Mouse (Mus musculus) megakaryocyte, embryonic 14.5 days (primary cell): ENCODE results near the gene Tmigd3. TPM values are rescaled to one million over a fixed set of nuclear protein-coding genes. Genes with fewer than 3 reads are reported as not detected.

ENCODE experiments used
- H3K27me3 ChIP-seq: replicated peaks from 2 replicates; pipeline ENCODE3; 2012; ENCODE audit warnings: inconsistent platforms
- H3K36me3 ChIP-seq: replicated peaks from 2 replicates; pipeline ENCODE3; 2012; ENCODE audit warnings: low read length, inconsistent platforms, mixed read lengths
- H3K4me1 ChIP-seq: 2 replicates; pipeline ENCODE4 v1.6.1; 2012; ENCODE audit warnings: inconsistent platforms
- H3K4me3 ChIP-seq: replicated peaks from 2 replicates; pipeline ENCODE3; 2012; ENCODE audit warnings: moderate library complexity, mild to moderate bottlenecking, inconsistent platforms
- H3K9me3 ChIP-seq: 2 replicates; pipeline ENCODE4 v1.6.1; 2012; ENCODE audit warnings: inconsistent platforms
- FLI1 ChIP-seq: IDR thresholded peaks from 2 replicates; pipeline ENCODE4 v1.6.1; 2012; ENCODE audit warnings: low read length, inconsistent platforms, mixed read lengths
- GATA1 ChIP-seq: IDR thresholded peaks from 3 replicates; pipeline ENCODE4 v1.6.1; 2012; ENCODE audit warnings: mixed read lengths, low read length, inconsistent platforms, borderline replicate concordance
- polyA plus RNA-seq: library from polyadenylated mRNA; stranded (reverse); fragments of >175 nt; gene quantifications from 2 replicates; pipeline ENCODE4 v1.2.3, GENCODE M21; 2012; ENCODE audit warnings: low replicate concordance; ENCODE audit not compliant: insufficient read depth

Gene Tmigd3
- polyA plus RNA-seq, 1 experiment, result not detected

GRCm38 (mm10) chr3:105951348-105951747 lies 80.6 kb downstream of the Tmigd3 start:
- Histone ChIP-seq H3K4me1 (peaks cover 51% of the 10 kb centered on the region), H3K9me3 (no peaks in the 10 kb centered on the region), H3K36me3 (peaks cover 100% of the 10 kb centered on the region), H3K4me3 (no peak overlapping the region), H3K27me3 (no peaks in the 10 kb centered on the region)
- TF ChIP-seq GATA1, result no peak
- no peak for TF ChIP-seq FLI1

- H3K4me3 ChIP-seq, result peak overlapping the region; percentile 99
- H3K36me3 ChIP-seq, result peaks cover 79% of the 10 kb centered on the region
- peaks cover 63% of the 10 kb centered on the region for H3K4me1 ChIP-seq
- no peaks in the 10 kb centered on the region for H3K9me3 ChIP-seq
- TF ChIP-seq GATA1, result no peak
- no peak for TF ChIP-seq FLI1
- H3K27me3 ChIP-seq, result no peaks in the 10 kb centered on the region
Observed at GRCm38 (mm10) chr3:105957235-105957634, 86.5 kb downstream of the Tmigd3 start.

GRCm38 (mm10) chr3:105958204-105958603 lies 87.5 kb downstream of the Tmigd3 start:
- Histone ChIP-seq H3K4me3 (peak overlapping the region; percentile 99), H3K4me1 (peaks cover 67% of the 10 kb centered on the region), H3K36me3 (peaks cover 79% of the 10 kb centered on the region), H3K9me3 (no peaks in the 10 kb centered on the region), H3K27me3 (no peaks in the 10 kb centered on the region)
- TF ChIP-seq FLI1 (no peak), GATA1 (no peak)

- Histone ChIP-seq H3K27me3 (no peaks in the 10 kb centered on the region), H3K9me3 (no peaks in the 10 kb centered on the region), H3K4me1 (peaks cover 67% of the 10 kb centered on the region), H3K36me3 (peaks cover 79% of the 10 kb centered on the region), H3K4me3 (peak within 1 kb of the TSS; percentile 99)
- no peak for TF ChIP-seq GATA1
- 0 out of 2 replicates have a peak, but pooled peaks have one; percentile 38 for TF ChIP-seq FLI1
Observed at GRCm38 (mm10) chr3:105958974-105959580, 88.4 kb downstream of the Tmigd3 start, which contains the start of gene Wdr77. TSS of gene Wdr77 (plus strand) at chr3:105959369.

GRCm38 (mm10) chr3:105959585-105959984 lies 88.9 kb downstream of the Tmigd3 start:
- Histone ChIP-seq H3K9me3 (no peaks in the 10 kb centered on the region), H3K4me1 (peaks cover 64% of the 10 kb centered on the region), H3K36me3 (peaks cover 79% of the 10 kb centered on the region), H3K4me3 (peak overlapping the region; percentile 99), H3K27me3 (no peaks in the 10 kb centered on the region)
- TF ChIP-seq FLI1 (no peak), GATA1 (no peak)

GRCm38 (mm10) chr3:105959999-105960398 lies 89.3 kb downstream of the Tmigd3 start, which contains the start of gene Atp5f1:
TSS of gene Atp5f1 (minus strand) at chr3:105960099.
- Histone ChIP-seq H3K27me3 (no peaks in the 10 kb centered on the region), H3K4me3 (peak within 1 kb of the TSS; percentile 99), H3K9me3 (no peaks in the 10 kb centered on the region), H3K4me1 (peaks cover 60% of the 10 kb centered on the region), H3K36me3 (peaks cover 79% of the 10 kb centered on the region)
- TF ChIP-seq GATA1 (no peak), FLI1 (no peak)

GRCm38 (mm10) chr3:105960700-105961099 lies 90.0 kb downstream of the Tmigd3 start:
- Histone ChIP-seq H3K4me1 (peaks cover 57% of the 10 kb centered on the region), H3K4me3 (peak overlapping the region; percentile 50), H3K9me3 (no peaks in the 10 kb centered on the region), H3K27me3 (no peaks in the 10 kb centered on the region), H3K36me3 (peaks cover 79% of the 10 kb centered on the region)
- TF ChIP-seq FLI1 (no peak), GATA1 (no peak)

GRCm38 (mm10) chr3:105971831-105972446 lies 101.2 kb downstream of the Tmigd3 start:
- Histone ChIP-seq H3K4me3 (no peak overlapping the region), H3K36me3 (peaks cover 44% of the 10 kb centered on the region), H3K27me3 (no peaks in the 10 kb centered on the region), H3K9me3 (no peaks in the 10 kb centered on the region), H3K4me1 (peaks cover 33% of the 10 kb centered on the region)
- TF ChIP-seq FLI1, result no peak
- no peak for TF ChIP-seq GATA1

- peak within 1 kb of the TSS; percentile 9 for H3K4me3 ChIP-seq
- TF ChIP-seq GATA1 (no peak), FLI1 (no peak)
- no peaks in the 10 kb centered on the region for H3K9me3 ChIP-seq
- peaks cover 29% of the 10 kb centered on the region for H3K36me3 ChIP-seq
- H3K4me1 ChIP-seq, result peaks cover 40% of the 10 kb centered on the region
- no peaks in the 10 kb centered on the region for H3K27me3 ChIP-seq
Observed at GRCm38 (mm10) chr3:105973411-105973810, 102.7 kb downstream of the Tmigd3 start, which contains the start of gene Ovgp1. TSS of gene Ovgp1 (plus strand) at chr3:105973711.

Other genes with a start within 250 kb of the Tmigd3 start
- gene Ddx20, start 183.3 kb upstream of the Tmigd3 start, polyA plus RNA-seq, result 2.9 TPM in 1 of 2 replicates, not detected in the other
- 4.4 and 6.7 TPM in 2 replicates for gene Inka2, start 166.3 kb upstream of the Tmigd3 start, polyA plus RNA-seq
- gene Rap1a, start 69.6 kb upstream of the Tmigd3 start, polyA plus RNA-seq, result 3.2 and 38.3 TPM in 2 replicates
- 0.19 TPM in 1 of 2 replicates, not detected in the other for gene Adora3, start within 50 bp of the Tmigd3 start, polyA plus RNA-seq
- gene I830077J02Rik, start 61.8 kb downstream of the Tmigd3 start, polyA plus RNA-seq, result 34.4 and 41.9 TPM in 2 replicates
- gene Wdr77, start 88.5 kb downstream of the Tmigd3 start, polyA plus RNA-seq, result 39.6 and 78.6 TPM in 2 replicates
- gene Atp5f1, start 89.2 kb downstream of the Tmigd3 start, polyA plus RNA-seq, result 260 and 290 TPM in 2 replicates
- not detected in 2 replicates for gene Ovgp1, start 102.8 kb downstream of the Tmigd3 start, polyA plus RNA-seq
- gene Pifo, start 143.7 kb downstream of the Tmigd3 start, polyA plus RNA-seq, result not detected in 2 replicates
- gene Chil5, start 161.9 kb downstream of the Tmigd3 start, polyA plus RNA-seq, result 1.0 TPM in 1 of 2 replicates, not detected in the other
- gene Chia1, start 242.3 kb downstream of the Tmigd3 start, polyA plus RNA-seq, result not detected in 2 replicates